Mouse (Mus musculus) liver, embryonic 16.5 days (tissue): ENCODE data around the gene Wasl. TPM values are rescaled to one million over a fixed set of nuclear protein-coding genes. Genes with fewer than 3 reads are reported as not detected.

Experiments
- ATAC-seq: fragments of 200-750 bp; cut with Nextera tagmentation; 2 replicates; pipeline ENCODE4 v1.8.0; 2017; ENCODE audit warnings: low read depth, mild to moderate bottlenecking, moderate number of reproducible peaks, moderate library complexity
- H3K27ac ChIP-seq: fragments of 300-500 bp; sonication (generic); 2 replicates; pipeline ENCODE4 v1.5.1; 2014; ENCODE audit warnings: mild to moderate bottlenecking, low read length
- H3K27me3 ChIP-seq: fragments of 300-500 bp; sonication (generic); 2 replicates; pipeline ENCODE4 v1.6.1; 2014; ENCODE audit warnings: low read depth, low read length, mixed read lengths; ENCODE audit not compliant: control insufficient read depth, insufficient read depth
- H3K36me3 ChIP-seq: fragments of 300-500 bp; sonication (generic); 2 replicates; pipeline ENCODE4 v1.6.1; 2014; ENCODE audit warnings: mild to moderate bottlenecking; ENCODE audit not compliant: control insufficient read depth, insufficient read depth
- H3K4me1 ChIP-seq: fragments of 300-500 bp; sonication (generic); 2 replicates; pipeline ENCODE4 v1.6.1; 2014; ENCODE audit warnings: low read depth, low read length, mixed read lengths; ENCODE audit not compliant: control insufficient read depth
- H3K4me2 ChIP-seq: fragments of 300-500 bp; sonication (generic); 2 replicates; pipeline ENCODE4 v1.6.1; 2014; ENCODE audit warnings: low read depth, low read length, mixed read lengths
- H3K4me3 ChIP-seq: fragments of 300-500 bp; sonication (generic); 2 replicates; pipeline ENCODE4 v1.5.1; 2014; ENCODE audit warnings: low read depth, mild to moderate bottlenecking, low read length
- H3K9ac ChIP-seq: fragments of 300-500 bp; sonication (generic); 2 replicates; pipeline ENCODE4 v1.6.1; 2014; ENCODE audit warnings: low read depth, low read length
- H3K9me3 ChIP-seq: fragments of 300-500 bp; sonication (generic); replicated peaks from 2 replicates; pipeline ENCODE4 v1.6.1; 2016; ENCODE audit warnings: low read length; ENCODE audit not compliant: control insufficient read depth
- WGBS: fragments of 180-500 bp; shearing (Covaris S2); extraction: QIAGEN DNeasy Blood & Tissue Kit; methylation state at CpG from one replicate; pipeline ENCODE4 v1.1.7; 2014; ENCODE audit not compliant: insufficient replicate concordance; 5-methylcytosine and 5-hydroxymethylcytosine counted together
- polyA plus RNA-seq: library from polyadenylated mRNA; unstranded; fragments of >200 nt; fragmentation: Nextera tagmentation; extraction: Ambion mirVana; gene quantifications from 2 replicates; pipeline ENCODE4 v1.2.1, GENCODE M21; 2015

Wasl gene
- polyA plus RNA-seq, 1 experiment from 2014 or later, result 26.1 TPM

DNA sequence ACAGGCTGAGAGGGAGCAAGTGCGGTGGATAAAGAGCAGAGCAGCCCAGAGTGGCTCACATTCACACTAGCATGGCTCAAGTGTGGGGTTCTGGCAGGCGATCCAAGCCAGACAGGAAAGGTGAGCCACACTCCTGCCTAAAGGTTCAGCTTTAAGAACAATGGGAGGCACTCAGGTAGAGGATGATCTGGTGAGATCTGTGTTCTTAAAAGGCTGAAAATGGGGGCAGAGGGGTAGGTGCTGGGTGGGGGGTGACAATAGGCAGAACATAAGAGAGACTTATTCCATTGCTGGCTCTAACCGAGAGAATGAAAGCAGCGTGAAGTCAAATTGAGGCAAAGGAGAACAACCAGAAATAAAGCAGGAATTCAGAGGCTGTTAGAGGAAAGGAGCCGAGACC lies 74.5 kb downstream of the Wasl start:
- WGBS, result 69% methylated on average over 5 of the region's 5 CpGs
- no peak overlapping the region for H3K4me2 ChIP-seq
- H3K4me3 ChIP-seq, result no peak overlapping the region
- no peak overlapping the region for H3K27ac ChIP-seq
- no peak overlapping the region for H3K9ac ChIP-seq
- ATAC-seq, result no peak
- H3K4me1 ChIP-seq, result no peaks in the 10 kb centered on the region
- no peaks in the 10 kb centered on the region for H3K9me3 ChIP-seq
- no peaks in the 10 kb centered on the region for H3K27me3 ChIP-seq
- H3K36me3 ChIP-seq, result no peaks in the 10 kb centered on the region

DNA sequence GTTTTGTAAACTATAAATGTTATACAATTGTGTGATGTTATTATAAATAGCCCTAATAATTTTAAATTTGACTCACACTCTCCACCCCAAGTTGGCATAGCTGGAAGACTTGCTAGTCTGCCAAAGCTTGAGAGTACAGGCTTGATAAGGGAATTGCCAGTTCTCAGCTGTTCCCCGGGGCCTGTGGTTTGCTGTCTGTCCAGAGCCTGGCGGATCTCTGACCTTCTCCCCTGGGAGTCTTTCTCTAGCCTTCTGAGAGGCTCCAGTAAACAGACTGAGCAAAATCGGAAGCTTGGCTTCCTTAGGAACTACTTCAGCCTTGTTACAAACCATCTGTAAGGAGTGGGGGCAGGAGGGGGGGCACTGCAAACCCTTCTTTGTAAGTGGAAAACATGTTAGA lies 77.9 kb downstream of the Wasl start:
- Histone ChIP-seq H3K4me3 (no peak overlapping the region), H3K4me1 (no peaks in the 10 kb centered on the region), H3K4me2 (no peak overlapping the region), H3K27ac (no peak overlapping the region), H3K9me3 (no peaks in the 10 kb centered on the region), H3K27me3 (no peaks in the 10 kb centered on the region), H3K36me3 (no peaks in the 10 kb centered on the region), H3K9ac (no peak overlapping the region)
- no peak for ATAC-seq
- WGBS, result 32% methylated on average over 3 of the region's 3 CpGs

DNA sequence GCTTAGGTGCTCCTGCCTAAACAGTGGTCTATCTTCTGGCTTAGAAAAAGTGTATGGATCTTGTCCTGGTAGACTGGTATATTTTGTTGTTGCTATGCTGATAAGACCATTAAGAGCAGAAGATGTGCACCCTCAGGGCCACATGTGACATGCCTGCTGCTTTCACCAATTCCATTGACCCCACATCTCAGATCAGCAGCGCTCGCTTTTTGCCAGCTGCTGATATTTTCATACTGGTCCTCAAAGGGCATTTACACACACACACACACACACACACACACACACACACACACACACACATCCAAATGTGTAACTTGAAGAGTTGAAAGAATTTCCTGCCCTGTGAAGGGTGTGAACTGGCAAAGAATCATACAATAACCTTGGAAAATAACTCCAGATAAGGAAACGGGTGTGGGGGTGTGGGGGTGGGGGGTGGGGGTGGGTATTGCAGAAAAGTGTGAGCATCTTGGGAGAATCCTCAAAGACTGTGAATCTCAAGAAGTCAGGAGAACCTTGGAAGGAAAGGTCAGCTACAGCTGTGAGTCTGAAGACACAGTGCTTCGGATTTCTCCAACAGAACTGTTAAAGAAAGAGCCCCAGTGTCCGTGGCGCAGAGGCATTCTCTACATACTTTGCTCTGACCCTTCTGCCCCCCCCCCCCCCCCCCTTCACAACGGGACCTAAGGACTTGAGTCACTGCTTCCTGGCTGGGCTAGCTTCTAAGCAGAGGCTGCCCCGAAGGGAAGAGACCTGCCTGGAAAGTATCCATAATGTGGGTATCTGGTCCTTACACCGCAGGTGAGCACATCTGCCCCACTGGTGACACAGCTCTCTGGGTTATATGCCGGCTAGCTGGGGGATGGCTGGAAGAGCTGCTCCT lies 79.1 kb downstream of the Wasl start:
- no peaks in the 10 kb centered on the region for H3K36me3 ChIP-seq
- H3K4me3 ChIP-seq, result no peak overlapping the region
- H3K27me3 ChIP-seq, result no peaks in the 10 kb centered on the region
- H3K9me3 ChIP-seq, result no peaks in the 10 kb centered on the region
- 57% methylated on average over 9 of the region's 10 CpGs for WGBS
- no peak overlapping the region for H3K4me2 ChIP-seq
- H3K9ac ChIP-seq, result no peak overlapping the region
- ATAC-seq, result no peak
- no peak overlapping the region for H3K27ac ChIP-seq
- no peaks in the 10 kb centered on the region for H3K4me1 ChIP-seq

DNA sequence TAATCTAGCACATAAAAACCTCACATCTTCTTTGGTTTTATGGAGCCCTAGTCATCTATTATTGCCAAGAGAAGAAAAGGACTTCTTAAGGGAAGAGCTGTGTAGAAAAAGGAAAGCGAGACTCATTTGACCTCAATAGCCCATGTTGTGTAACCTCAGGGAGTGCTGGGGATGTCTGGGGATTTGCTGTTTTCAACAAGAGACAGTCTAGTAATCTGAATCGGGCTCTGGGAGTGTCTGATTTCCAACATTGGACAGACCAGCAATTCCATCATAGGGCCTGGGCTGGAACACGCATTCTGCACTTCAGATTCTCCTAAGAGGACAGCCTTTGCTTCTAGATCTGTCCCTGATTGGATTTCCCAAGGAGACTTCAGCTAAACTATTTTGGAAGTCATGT lies 81.4 kb downstream of the Wasl start:
- Histone ChIP-seq H3K4me3 (no peak overlapping the region), H3K9ac (no peak overlapping the region), H3K27ac (no peak overlapping the region), H3K36me3 (no peaks in the 10 kb centered on the region), H3K9me3 (no peaks in the 10 kb centered on the region), H3K27me3 (no peaks in the 10 kb centered on the region), H3K4me1 (no peaks in the 10 kb centered on the region), H3K4me2 (no peak overlapping the region)
- WGBS, result 63% methylated on average over 3 of the region's 3 CpGs
- ATAC-seq, result no peak

DNA sequence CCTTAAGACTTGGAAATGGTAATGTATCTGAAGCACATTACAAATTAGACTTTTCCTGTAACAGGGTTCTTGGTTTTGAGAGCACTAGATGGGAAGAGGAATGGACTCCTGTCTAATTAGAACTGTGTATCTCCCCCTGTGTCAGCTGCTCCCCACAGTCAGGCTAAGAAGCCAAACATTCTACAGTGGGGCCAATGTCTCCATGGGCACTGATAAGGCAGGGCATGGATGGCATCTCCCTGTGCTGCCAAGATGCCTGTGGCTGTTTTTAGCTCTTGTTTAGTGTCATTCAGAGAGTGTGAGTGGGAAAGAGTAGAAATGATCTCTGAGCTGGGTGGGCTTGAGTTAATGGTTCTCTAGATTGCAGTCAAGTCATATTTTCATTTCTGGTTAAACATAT lies 91.5 kb downstream of the Wasl start:
- ATAC-seq, result no peak
- Histone ChIP-seq H3K27ac (no peak overlapping the region), H3K27me3 (no peaks in the 10 kb centered on the region), H3K9ac (no peak overlapping the region), H3K4me2 (no peak overlapping the region), H3K4me1 (no peaks in the 10 kb centered on the region), H3K4me3 (no peak overlapping the region), H3K9me3 (no peaks in the 10 kb centered on the region), H3K36me3 (no peaks in the 10 kb centered on the region)

DNA sequence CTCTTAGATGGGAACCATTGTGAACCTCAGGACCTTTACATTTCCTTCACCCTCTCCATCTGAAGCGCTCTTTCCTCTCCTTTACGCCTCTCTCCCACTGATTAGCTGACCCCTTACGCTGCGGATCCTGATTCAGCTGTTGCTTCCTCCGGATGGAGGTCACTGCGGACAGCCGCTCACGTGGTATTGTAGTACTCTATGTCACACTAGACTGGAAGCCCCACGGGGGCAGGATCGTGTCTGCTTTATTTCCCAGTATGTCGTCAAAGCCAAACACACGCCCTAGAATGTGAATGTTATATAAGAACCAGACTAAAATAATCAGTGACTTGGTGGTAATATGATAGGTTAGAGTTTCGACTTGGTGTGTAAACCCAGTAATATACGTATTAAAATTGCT lies 92.4 kb downstream of the Wasl start:
- H3K4me1 ChIP-seq, result no peaks in the 10 kb centered on the region
- no peak overlapping the region for H3K9ac ChIP-seq
- no peak overlapping the region for H3K4me2 ChIP-seq
- H3K4me3 ChIP-seq, result no peak overlapping the region
- H3K27me3 ChIP-seq, result no peaks in the 10 kb centered on the region
- 76% methylated on average over 14 of the region's 14 CpGs for WGBS
- no peak overlapping the region for H3K27ac ChIP-seq
- no peak for ATAC-seq
- no peaks in the 10 kb centered on the region for H3K36me3 ChIP-seq
- no peaks in the 10 kb centered on the region for H3K9me3 ChIP-seq

DNA sequence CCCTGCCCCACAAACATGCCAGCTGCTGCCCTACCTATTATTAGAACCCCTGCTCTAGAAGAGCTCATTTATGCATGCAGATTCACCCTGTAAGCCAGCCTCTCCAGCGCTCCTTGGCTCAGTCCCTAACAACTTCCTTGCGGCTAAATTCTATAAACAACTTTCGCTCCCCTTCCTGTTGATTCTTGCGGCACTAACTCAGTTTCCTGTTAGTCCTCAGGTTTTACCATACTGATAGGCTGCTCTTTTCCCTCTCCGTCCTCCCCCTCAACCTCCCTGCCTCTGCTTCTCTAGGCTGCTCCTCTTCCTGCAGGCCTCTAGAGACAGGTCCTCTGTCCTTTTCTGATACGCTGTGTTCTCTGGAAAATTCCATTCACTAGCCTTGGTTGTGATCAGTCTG lies 93.7 kb downstream of the Wasl start:
- Histone ChIP-seq H3K4me2 (no peak overlapping the region), H3K9me3 (no peaks in the 10 kb centered on the region), H3K36me3 (no peaks in the 10 kb centered on the region), H3K9ac (no peak overlapping the region), H3K4me1 (no peaks in the 10 kb centered on the region), H3K27ac (no peak overlapping the region), H3K4me3 (no peak overlapping the region), H3K27me3 (no peaks in the 10 kb centered on the region)
- ATAC-seq, result peak; percentile 47; the same call in 1 of the 2 replicates
- 40% methylated on average over 6 of the region's 6 CpGs for WGBS

DNA sequence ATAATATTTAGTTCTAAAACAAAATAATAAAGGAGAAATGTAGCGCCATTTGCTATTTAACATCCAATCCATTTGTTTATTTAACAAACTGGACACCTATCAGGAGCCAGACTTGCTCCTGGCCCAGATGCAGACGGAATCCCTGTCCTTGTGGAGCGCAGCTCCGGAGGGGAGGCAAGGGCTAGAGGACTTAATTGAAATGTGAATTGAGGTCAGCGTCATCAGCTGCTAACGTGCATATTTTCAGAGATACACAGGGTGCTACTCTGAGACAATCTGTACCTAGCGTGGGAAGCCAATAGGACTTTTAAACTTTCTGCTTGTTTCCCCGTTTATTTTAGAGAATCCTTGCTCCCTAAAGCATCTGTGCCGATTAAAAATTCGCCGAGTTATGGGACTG lies 94.5 kb downstream of the Wasl start:
- H3K4me2 ChIP-seq, result no peak overlapping the region
- WGBS, result 67% methylated on average over 11 of the region's 11 CpGs
- no peak for ATAC-seq
- H3K27ac ChIP-seq, result no peak overlapping the region
- H3K9me3 ChIP-seq, result no peaks in the 10 kb centered on the region
- H3K27me3 ChIP-seq, result no peaks in the 10 kb centered on the region
- H3K4me3 ChIP-seq, result no peak overlapping the region
- H3K36me3 ChIP-seq, result no peaks in the 10 kb centered on the region
- no peak overlapping the region for H3K9ac ChIP-seq
- no peaks in the 10 kb centered on the region for H3K4me1 ChIP-seq

DNA sequence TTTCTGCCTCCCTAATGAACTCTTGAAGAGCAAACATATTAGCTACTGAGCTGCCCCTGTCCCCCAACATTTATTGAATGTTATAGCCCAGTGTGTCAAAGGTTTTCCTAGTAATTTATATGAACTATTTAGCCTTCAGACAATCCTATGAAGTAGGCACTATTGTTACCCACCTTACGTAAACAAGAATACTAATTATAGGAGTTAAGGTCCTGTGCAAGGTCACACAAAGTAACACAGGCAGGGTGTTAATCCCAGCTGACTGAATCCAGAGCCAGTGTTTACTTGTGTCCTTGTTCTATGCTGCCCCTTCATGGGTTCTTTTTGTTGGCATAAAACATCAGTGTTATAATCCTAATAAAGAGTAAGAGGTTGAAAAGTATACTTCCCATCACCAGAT lies 95.1 kb downstream of the Wasl start:
- WGBS, result 77% methylated on average over 1 of the region's 1 CpGs
- no peak for ATAC-seq
- H3K4me3 ChIP-seq, result no peak overlapping the region
- H3K9ac ChIP-seq, result no peak overlapping the region
- no peaks in the 10 kb centered on the region for H3K4me1 ChIP-seq
- H3K9me3 ChIP-seq, result no peaks in the 10 kb centered on the region
- no peaks in the 10 kb centered on the region for H3K27me3 ChIP-seq
- no peak overlapping the region for H3K4me2 ChIP-seq
- H3K36me3 ChIP-seq, result no peaks in the 10 kb centered on the region
- no peak overlapping the region for H3K27ac ChIP-seq
